Mouse (Mus musculus) heart, embryonic 10.5 days (tissue): Measurements from ENCODE around the gene Ccdc59. TPM values are rescaled to one million over a fixed set of nuclear protein-coding genes. Genes with fewer than 3 reads are reported as not detected.

Experiments
- DNase-seq: peaks from one replicate; pipeline ENCODE4 v3.0.0-alpha.2; 2017; ENCODE audit warnings: low spot score
- H3K27ac ChIP-seq: fragments of 300-500 bp; sonication (generic); 2 replicates; pipeline ENCODE4 v1.5.1; 2016; ENCODE audit warnings: mild to moderate bottlenecking
- H3K27me3 ChIP-seq: fragments of 300-500 bp; sonication (generic); 2 replicates; pipeline ENCODE4 v1.6.1; 2016; ENCODE audit warnings: mild to moderate bottlenecking; ENCODE audit not compliant: poor library complexity, insufficient read depth, severe bottlenecking
- H3K36me3 ChIP-seq: fragments of 300-500 bp; sonication (generic); 2 replicates; pipeline ENCODE4 v1.6.1; 2016; ENCODE audit warnings: mild to moderate bottlenecking, moderate library complexity
- H3K4me1 ChIP-seq: fragments of 300-500 bp; sonication (generic); 2 replicates; pipeline ENCODE4 v1.6.1; 2016; ENCODE audit warnings: mild to moderate bottlenecking
- H3K4me3 ChIP-seq: fragments of 300-500 bp; sonication (generic); 2 replicates; pipeline ENCODE4 v1.5.1; 2016; ENCODE audit warnings: mild to moderate bottlenecking, moderate library complexity
- H3K9me3 ChIP-seq: fragments of 300-500 bp; sonication (generic); 2 replicates; pipeline ENCODE4 v1.6.1; 2016; ENCODE audit warnings: mild to moderate bottlenecking, moderate library complexity
- WGBS: fragments of 180-500 bp; shearing (Covaris S2); methylation state at CpG from one replicate; pipeline ENCODE4 v1.1.7; 2016; 5-methylcytosine and 5-hydroxymethylcytosine counted together
- polyA plus RNA-seq: library from polyadenylated mRNA; unstranded; fragments of >200 nt; fragmentation: Nextera tagmentation; extraction: Ambion mirVana; gene quantifications from 2 replicates; pipeline ENCODE4 v1.2.1, GENCODE M21; 2016

The Ccdc59 gene
- 42.8 and 45.0 TPM in 2 replicates for polyA plus RNA-seq

- H3K27ac ChIP-seq: peak within 1 kb of the TSS; percentile 98
- H3K36me3 ChIP-seq: peaks cover 43% of the 10 kb centered on the region
- H3K4me1 ChIP-seq: peaks cover 5% of the 10 kb centered on the region; the same call in 1 of the 2 replicates
- H3K4me3 ChIP-seq: peak within 1 kb of the TSS; percentile 83
- H3K9me3 ChIP-seq: no peaks in the 10 kb centered on the region
- under 1% methylated on average over 90 of the region's 90 CpGs for WGBS
- DNase-seq: peak; percentile 97
- H3K27me3 ChIP-seq: no peaks in the 10 kb centered on the region
Observed at GRCm38 (mm10) chr10:105840928-105841888, at the start of gene Ccdc59, which contains the start of gene Mettl25. Ccdc59 (plus strand) TSS chr10:105841067. Mettl25 (minus strand) TSS chr10:105841380.

DNA sequence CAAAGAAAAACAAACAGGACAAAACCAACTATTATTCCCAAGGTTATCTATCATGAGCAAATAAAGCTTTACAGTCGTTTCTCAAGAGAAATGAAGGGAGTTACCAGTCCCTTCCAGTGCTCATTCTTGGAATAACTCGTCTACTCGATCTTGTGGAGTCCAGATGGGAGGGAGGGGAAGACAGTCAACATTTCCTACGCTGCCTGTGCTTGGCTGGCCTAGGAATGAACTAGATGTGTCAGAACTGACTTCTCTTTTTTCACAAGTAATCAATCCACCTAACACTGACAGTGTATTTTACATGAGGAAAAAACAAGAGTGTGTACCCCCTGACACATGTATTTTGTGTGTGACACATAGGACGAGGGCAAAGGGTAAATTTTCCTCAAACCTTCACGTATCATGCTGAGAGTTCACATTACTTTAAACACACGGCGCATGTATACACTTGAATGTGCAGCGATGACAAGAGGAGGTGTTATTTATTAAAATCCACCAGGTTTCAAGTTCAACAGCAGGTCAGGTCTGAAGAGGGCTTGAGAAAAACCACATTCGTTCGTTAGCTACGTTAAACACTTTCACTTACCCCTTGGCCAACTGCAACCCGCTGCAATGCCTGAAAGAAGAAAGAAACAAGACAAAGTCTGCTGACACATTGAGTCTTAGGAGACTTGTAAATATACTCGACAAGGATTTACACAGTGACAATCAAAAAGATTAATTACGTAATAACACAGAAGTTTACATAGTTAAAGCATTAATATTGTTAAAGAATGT, 46.9 kb upstream of the Ccdc59 start:
- H3K4me3 ChIP-seq: no peak overlapping the region
- WGBS: 77% methylated on average over 15 of the region's 15 CpGs
- no peak overlapping the region for H3K27ac ChIP-seq
- peaks cover 11% of the 10 kb centered on the region; the same call in 1 of the 2 replicates for H3K36me3 ChIP-seq
- DNase-seq: no peak
- H3K9me3 ChIP-seq: no peaks in the 10 kb centered on the region
- no peaks in the 10 kb centered on the region for H3K27me3 ChIP-seq
- H3K4me1 ChIP-seq: no peaks in the 10 kb centered on the region

- Histone ChIP-seq H3K36me3 (peaks cover 9% of the 10 kb centered on the region; the same call in 1 of the 2 replicates), H3K9me3 (no peaks in the 10 kb centered on the region), H3K27ac (no peak overlapping the region), H3K4me3 (no peak overlapping the region), H3K27me3 (no peaks in the 10 kb centered on the region), H3K4me1 (no peaks in the 10 kb centered on the region)
- 79% methylated on average over 8 of the region's 8 CpGs for WGBS
- DNase-seq: no peak
Observed at GRCm38 (mm10) chr10:105797250-105797924, 43.5 kb upstream of the Ccdc59 start.

DNA sequence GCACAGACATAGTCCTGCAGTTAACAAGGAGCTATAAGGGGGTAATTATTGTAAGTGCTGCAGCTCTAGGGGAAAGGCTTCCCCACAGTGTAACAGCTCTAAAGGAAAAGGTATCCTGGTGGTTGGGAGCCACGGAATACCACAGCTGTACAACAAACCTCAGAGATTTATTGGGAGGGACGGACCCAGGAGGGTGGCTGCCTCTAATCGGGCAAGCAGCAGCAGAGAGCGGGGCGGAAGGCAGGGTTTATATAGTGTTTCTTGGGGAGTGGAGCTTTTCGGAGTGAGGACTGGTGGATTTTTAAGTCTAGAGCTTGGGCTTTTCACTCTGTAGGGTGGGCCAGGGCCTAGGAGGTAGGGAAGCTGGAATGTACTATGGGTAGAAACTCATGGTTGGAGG, 39.7 kb upstream of the Ccdc59 start:
- Histone ChIP-seq H3K4me3 (no peak overlapping the region), H3K27ac (no peak overlapping the region), H3K36me3 (no peaks in the 10 kb centered on the region), H3K4me1 (no peaks in the 10 kb centered on the region), H3K27me3 (no peaks in the 10 kb centered on the region), H3K9me3 (no peaks in the 10 kb centered on the region)
- WGBS: 83% methylated on average over 6 of the region's 6 CpGs
- no peak for DNase-seq

DNA sequence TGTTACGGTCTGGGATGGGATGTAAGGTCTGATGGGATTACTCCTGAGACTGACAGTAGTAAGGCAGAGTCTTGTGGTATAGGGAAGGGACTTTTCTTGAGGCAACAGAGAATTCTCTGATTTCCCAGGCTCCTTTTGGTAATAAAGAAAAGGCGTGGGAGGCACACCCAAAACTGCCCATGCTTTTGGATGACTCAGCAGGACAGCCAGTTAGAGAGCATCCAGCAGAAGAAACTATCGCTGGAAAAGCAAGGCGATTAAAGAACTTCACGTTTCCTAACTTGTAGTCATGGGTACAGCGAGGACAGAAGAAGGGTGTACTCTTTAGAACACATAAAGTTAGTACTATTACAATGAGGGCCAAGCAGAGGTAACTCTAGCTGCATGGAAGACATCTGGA, 38.7 kb upstream of the Ccdc59 start:
- no peaks in the 10 kb centered on the region for H3K9me3 ChIP-seq
- H3K4me3 ChIP-seq: no peak overlapping the region
- no peaks in the 10 kb centered on the region for H3K4me1 ChIP-seq
- H3K27me3 ChIP-seq: no peaks in the 10 kb centered on the region
- no peak for DNase-seq
- WGBS: 88% methylated on average over 6 of the region's 6 CpGs
- H3K36me3 ChIP-seq: no peaks in the 10 kb centered on the region
- H3K27ac ChIP-seq: no peak overlapping the region

- H3K9me3 ChIP-seq: no peaks in the 10 kb centered on the region
- DNase-seq: no peak
- no peak overlapping the region for H3K27ac ChIP-seq
- H3K27me3 ChIP-seq: no peaks in the 10 kb centered on the region
- no peak overlapping the region for H3K4me3 ChIP-seq
- H3K4me1 ChIP-seq: no peaks in the 10 kb centered on the region
- 82% methylated on average over 2 of the region's 2 CpGs for WGBS
- no peaks in the 10 kb centered on the region for H3K36me3 ChIP-seq
Observed at GRCm38 (mm10) chr10:105803461-105803860, 37.4 kb upstream of the Ccdc59 start.

DNA sequence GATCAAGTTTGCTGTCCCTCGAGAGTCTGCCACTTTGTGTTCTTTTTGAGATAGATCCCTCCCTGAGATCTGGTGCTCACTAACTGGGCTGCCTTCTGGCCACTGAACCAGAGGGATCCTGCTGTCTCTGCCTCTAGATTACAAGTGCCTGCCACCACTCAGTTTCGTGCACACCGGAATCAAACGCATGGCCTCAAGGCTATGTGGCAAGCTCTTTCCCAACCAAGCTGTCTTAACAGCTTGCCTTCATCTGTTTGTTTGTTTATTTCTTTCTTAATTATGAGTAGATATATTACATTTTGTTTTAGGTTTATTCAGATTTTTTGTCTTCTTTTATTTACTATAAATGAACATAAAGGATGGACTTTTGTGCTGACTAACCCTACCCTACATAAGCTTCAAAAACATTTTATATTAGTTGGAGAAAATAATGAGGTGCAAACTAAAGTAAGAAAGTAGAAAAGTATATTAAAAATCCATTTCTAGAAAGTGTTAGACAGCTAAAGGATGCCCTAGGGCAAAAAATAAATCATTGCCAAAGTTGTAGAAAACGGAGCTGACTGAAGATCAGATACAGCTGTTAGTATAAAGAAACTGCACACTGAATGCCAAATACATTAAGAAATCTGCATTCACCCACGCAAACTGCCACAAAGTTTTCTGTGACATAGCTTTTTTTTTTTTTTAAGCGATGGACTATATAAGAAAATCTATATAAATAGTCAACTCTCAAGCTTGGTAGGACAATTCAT, 34.4 kb upstream of the Ccdc59 start:
- Histone ChIP-seq H3K27me3 (no peaks in the 10 kb centered on the region), H3K36me3 (no peaks in the 10 kb centered on the region), H3K27ac (no peak overlapping the region), H3K4me3 (no peak overlapping the region), H3K4me1 (no peaks in the 10 kb centered on the region), H3K9me3 (no peaks in the 10 kb centered on the region)
- WGBS: 80% methylated on average over 7 of the region's 7 CpGs
- no peak for DNase-seq

DNA sequence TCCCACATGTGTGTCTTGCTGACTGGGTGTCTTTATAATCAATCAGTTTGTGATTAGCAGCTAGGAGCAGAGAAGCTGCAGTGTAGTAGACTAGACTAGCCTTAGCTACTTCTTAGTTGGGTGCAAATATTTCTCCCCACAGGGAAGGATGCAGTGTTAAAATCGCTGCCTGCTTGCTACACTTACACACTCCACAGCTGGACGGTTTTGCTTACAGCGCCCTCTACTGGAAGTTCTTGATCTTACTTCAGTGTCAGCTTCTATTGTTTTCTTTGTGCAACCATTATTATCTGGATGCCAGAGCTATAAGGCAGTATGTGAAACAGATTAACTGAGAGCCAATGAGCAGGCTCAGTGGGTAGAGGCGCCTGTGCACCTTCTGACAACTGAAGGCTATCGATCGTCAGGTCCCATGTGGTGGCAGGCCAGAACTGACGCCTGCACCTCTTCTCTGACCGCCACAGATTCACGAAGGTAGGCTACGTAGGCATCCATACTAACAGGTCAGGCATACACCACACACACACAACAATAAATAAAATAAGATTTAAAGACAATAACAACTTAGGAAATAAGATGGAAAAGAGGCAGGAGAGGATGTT, 6.1 kb upstream of the Ccdc59 start:
- no peaks in the 10 kb centered on the region for H3K4me1 ChIP-seq
- H3K36me3 ChIP-seq: 0 out of 2 replicates have a peak, but pooled peaks cover 5% of the 10 kb centered on the region
- 65% methylated on average over 10 of the region's 10 CpGs for WGBS
- no peaks in the 10 kb centered on the region for H3K27me3 ChIP-seq
- no peak for DNase-seq
- H3K27ac ChIP-seq: no peak overlapping the region
- H3K9me3 ChIP-seq: no peaks in the 10 kb centered on the region
- no peak overlapping the region for H3K4me3 ChIP-seq

- H3K36me3 ChIP-seq: peaks cover 56% of the 10 kb centered on the region
- peaks cover 5% of the 10 kb centered on the region; the same call in 1 of the 2 replicates for H3K4me1 ChIP-seq
- H3K27ac ChIP-seq: no peak overlapping the region
- no peaks in the 10 kb centered on the region for H3K27me3 ChIP-seq
- 87% methylated on average over 7 of the region's 7 CpGs for WGBS
- no peaks in the 10 kb centered on the region for H3K9me3 ChIP-seq
- no peak for DNase-seq
- peak overlapping the region; percentile 83; the same call in 1 of the 2 replicates for H3K4me3 ChIP-seq
Observed at GRCm38 (mm10) chr10:105842574-105842973, 1.7 kb downstream of the Ccdc59 start.

GRCm38 (mm10) chr10:105850286-105850685, 9.4 kb downstream of the Ccdc59 start:
- Histone ChIP-seq H3K4me3 (no peak overlapping the region), H3K27me3 (no peaks in the 10 kb centered on the region), H3K36me3 (peaks cover 52% of the 10 kb centered on the region), H3K4me1 (no peaks in the 10 kb centered on the region), H3K27ac (no peak overlapping the region), H3K9me3 (no peaks in the 10 kb centered on the region)
- no peak for DNase-seq
- 87% methylated on average over 5 of the region's 5 CpGs for WGBS

- WGBS: 70% methylated on average over 4 of the region's 4 CpGs
- Histone ChIP-seq H3K9me3 (no peaks in the 10 kb centered on the region), H3K27ac (no peak overlapping the region), H3K4me1 (no peaks in the 10 kb centered on the region), H3K27me3 (no peaks in the 10 kb centered on the region), H3K36me3 (peaks cover 43% of the 10 kb centered on the region), H3K4me3 (no peak overlapping the region)
- no peak for DNase-seq
Observed at GRCm38 (mm10) chr10:105851136-105851535, 10.3 kb downstream of the Ccdc59 start.

- Histone ChIP-seq H3K4me3 (no peak overlapping the region), H3K27me3 (no peaks in the 10 kb centered on the region), H3K9me3 (no peaks in the 10 kb centered on the region), H3K4me1 (no peaks in the 10 kb centered on the region), H3K36me3 (no peaks in the 10 kb centered on the region), H3K27ac (no peak overlapping the region)
- no peak for DNase-seq
- 48% methylated on average over 4 of the region's 4 CpGs for WGBS
Observed at GRCm38 (mm10) chr10:105867312-105867711, 26.4 kb downstream of the Ccdc59 start.
